ENCODE assay signal across 25 mouse cellular contexts in genomic region chr5:98369426-98369825, GRCm38 (mm10). TPM values are rescaled to one million over a fixed set of nuclear protein-coding genes. Genes with fewer than 3 reads are reported as not detected.
DNase-seq lines count a peak whose midpoint lies in the region; ATAC-seq and TF ChIP-seq lines count a peak whose summit lies in the region.
"Had no signal": no experiment of that assay in that cellular context is flagged by ENCODE, and none has a peak within 500 bp of the region (broad histone marks: within the 10 kb centered on the region; RNA-seq: fewer than 3 reads in every experiment).

No protein-coding gene starts in this region.

- no peak overlapping the region for H3K27ac ChIP-seq in liver, postnatal 0 days (ENCODE audit: low read depth)
- H3K27ac ChIP-seq: hindbrain, embryonic 13.5 days; limb, embryonic 12.5 days; liver, embryonic 13.5 days; lung, embryonic 15.5 days; macrophage; midbrain, embryonic 12.5 days; neural tube, embryonic 12.5 days had no signal

- ATAC-seq in liver, postnatal 0 days = no peak
- ATAC-seq: intestine, embryonic 16.5 days had no signal

- intact Hi-C loops in left cerebral cortex, postnatal 25 days (cut with DNase I) = no loop called here
- intact Hi-C loops in gastrocnemius, postnatal 36 days (cut with DNase I) = no loop called here

- H3K27me3 ChIP-seq in liver, postnatal 0 days (ENCODE audit: insufficient read depth, low read length) = no peaks in the 10 kb centered on the region
- H3K27me3 ChIP-seq: hindbrain, embryonic 13.5 days; limb, embryonic 12.5 days; liver, embryonic 13.5 days; lung, embryonic 15.5 days; midbrain, embryonic 12.5 days; neural tube, embryonic 12.5 days had no signal

- DNase-seq in brain, adult 2 months (ENCODE audit: low read depth, low spot score) = peak; percentile 90
- DNase-seq in frontal cortex, adult 2 months (ENCODE audit: extremely low spot score in 1 of 2, low spot score in 1 of 2) = peak; percentile 49 to 63
- DNase-seq in left cerebral cortex, postnatal 25 days (ENCODE audit: low spot score in 2 of 2) = peak; percentile 30 to 82
- DNase-seq in right cerebral cortex, postnatal 25 days = peak; percentile 43
- no peak for DNase-seq in liver, postnatal 0 days
- no peak for DNase-seq in T-cell, adult 2 months (ENCODE audit: low spot score)
- DNase-seq in gastrocnemius, postnatal 36 days = no peak
- DNase-seq: adrenal gland, postnatal 14 days; cerebellum, adult 18-20 months; cerebellum, postnatal 25 days; embryo, embryonic 11 days; layer of hippocampus, adult 9-11 months; liver, embryonic 13.5 days; thymus, postnatal 14 days had no signal

- TF ChIP-seq CTCF in liver, postnatal 0 days (IDR thresholded peaks at IDR 0.05; ENCODE audit: low read depth) = no peak

- 67% methylated on average over 7 of the region's 7 CpGs for WGBS in liver, postnatal 0 days (ENCODE audit: insufficient replicate concordance)

- H3K9ac ChIP-seq in liver, postnatal 0 days (replicated peaks) = no peak overlapping the region
- H3K9ac ChIP-seq: hindbrain, embryonic 13.5 days; limb, embryonic 12.5 days; liver, embryonic 13.5 days; lung, embryonic 15.5 days; midbrain, embryonic 12.5 days; neural tube, embryonic 12.5 days had no signal

- no peak overlapping the region for H3K4me3 ChIP-seq in liver, postnatal 0 days (ENCODE audit: low read depth, low read length)
- H3K4me3 ChIP-seq: hindbrain, embryonic 13.5 days; limb, embryonic 12.5 days; liver, embryonic 13.5 days; lung, embryonic 15.5 days; midbrain, embryonic 12.5 days; neural tube, embryonic 12.5 days had no signal

- no peaks in the 10 kb centered on the region for H3K9me3 ChIP-seq in liver, postnatal 0 days (ENCODE audit: low read length)
- H3K9me3 ChIP-seq: hindbrain, embryonic 13.5 days; limb, embryonic 12.5 days; liver, embryonic 13.5 days; lung, embryonic 15.5 days; neural tube, embryonic 12.5 days had no signal

- no peaks in the 10 kb centered on the region for H3K36me3 ChIP-seq in liver, postnatal 0 days (replicated peaks; ENCODE audit: insufficient read depth, low read length)
- H3K36me3 ChIP-seq: hindbrain, embryonic 13.5 days; limb, embryonic 12.5 days; liver, embryonic 13.5 days; lung, embryonic 15.5 days; midbrain, embryonic 12.5 days; neural tube, embryonic 12.5 days had no signal

- no peak for TF ChIP-seq EP300 in liver, postnatal 0 days (IDR thresholded peaks at IDR 0.05; ENCODE audit: low read depth)

- H3K4me2 ChIP-seq in liver, postnatal 0 days (ENCODE audit: low read depth, low read length) = no peak overlapping the region
- H3K4me2 ChIP-seq: heart, embryonic 11.5 days; hindbrain, embryonic 13.5 days; limb, embryonic 12.5 days; liver, embryonic 13.5 days; lung, embryonic 15.5 days; midbrain, embryonic 12.5 days; neural tube, embryonic 12.5 days had no signal

- H3K4me1 ChIP-seq in liver, postnatal 0 days (ENCODE audit: insufficient read depth) = no peaks in the 10 kb centered on the region
- H3K4me1 ChIP-seq: hindbrain, embryonic 13.5 days; limb, embryonic 12.5 days; liver, embryonic 13.5 days; lung, embryonic 15.5 days; midbrain, embryonic 12.5 days; neural tube, embryonic 12.5 days had no signal

RNA-seq across cellular contexts. Expression of gene Cfap299, which starts 40.3 kb away (rescaled TPM):
- 0.66 and 1.6 TPM in 2 replicates for polyA plus RNA-seq in frontal cortex, adult 2 months (2012; rRNA removed)
- total RNA-seq in left cerebral cortex, postnatal 25 days (2021) = under 1 TPM in 1 of 2 experiments, not detected in 1; 0.73 TPM
- polyA plus RNA-seq in liver, postnatal 0 days (2015; fragmentation: Nextera tagmentation; extraction: Ambion mirVana) = not detected in 2 replicates
- total RNA-seq in gastrocnemius, postnatal 36 days (2021) = not detected
- total RNA-seq: adrenal gland, postnatal 14 days; gastrocnemius, postnatal 4 days; heart, postnatal 25 days had no signal
- polyA plus RNA-seq: heart, embryonic 11.5 days; macrophage; small intestine, adult 2 months had no signal

Comparison
In these comparisons a context has a peak if more than half of its experiments do, and no peak if none do; other contexts are left out.
1. DNase-seq: peak in brain, adult 2 months (single experiment), frontal cortex, adult 2 months (2 of 2), left cerebral cortex, postnatal 25 days (2 of 2) and right cerebral cortex, postnatal 25 days (single experiment); none in liver, postnatal 0 days (single experiment), T-cell, adult 2 months (single experiment) and gastrocnemius, postnatal 36 days (0 of 2).